Mouse (Mus musculus) yolk sac, embryonic 10.5 days (tissue): ENCODE measurements at regions not wholly inside any gene's neighbourhood (a gene's known extent, or its start where the extent isn't known, plus 50 kb on each side); places are given as distances from the start of the nearest gene placed in this dataset.

ENCODE experiments used
- DNase-seq: peaks from one replicate; pipeline ENCODE4 v3.0.0-alpha.2; 2017; ENCODE audit warnings: low spot score

DNA sequence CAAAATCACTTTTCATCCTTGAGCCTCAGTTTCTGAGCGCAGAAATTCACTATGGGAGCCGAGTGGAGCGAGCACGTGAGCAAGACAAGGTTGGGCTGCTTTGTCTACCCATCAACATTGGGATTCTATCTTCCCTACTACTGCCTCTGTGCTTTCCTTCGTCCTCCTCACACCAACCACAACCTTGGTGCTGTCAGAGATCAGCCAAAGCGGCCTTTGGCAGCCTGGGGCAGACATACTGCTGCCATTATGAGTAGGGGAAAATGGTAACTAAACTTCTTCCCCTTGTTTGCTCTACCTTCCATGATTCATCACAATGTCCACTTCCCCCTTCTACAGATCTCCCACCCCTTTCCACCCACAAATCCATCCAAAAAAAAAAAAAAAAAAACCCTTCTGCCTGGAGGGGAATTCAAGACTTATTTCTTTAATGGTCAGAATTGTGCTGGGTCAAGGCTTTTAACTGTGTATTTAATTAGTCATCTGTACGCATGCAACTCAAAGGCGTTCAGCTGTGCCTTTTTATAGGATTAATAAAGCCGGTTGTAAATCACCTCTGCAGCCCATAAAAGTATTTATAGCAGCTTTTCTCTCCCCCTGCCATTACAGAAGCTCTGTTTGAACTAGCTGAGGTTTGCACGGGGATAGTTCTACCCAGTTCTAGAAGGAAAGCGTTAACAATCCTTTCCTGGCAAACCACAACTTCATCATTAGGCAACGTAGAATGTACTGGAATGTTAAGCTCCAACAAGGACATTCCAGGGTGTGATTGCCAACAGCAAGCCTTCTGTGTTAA lies 340.4 kb downstream of the Pik3r1 start:
- no peak for DNase-seq

DNA sequence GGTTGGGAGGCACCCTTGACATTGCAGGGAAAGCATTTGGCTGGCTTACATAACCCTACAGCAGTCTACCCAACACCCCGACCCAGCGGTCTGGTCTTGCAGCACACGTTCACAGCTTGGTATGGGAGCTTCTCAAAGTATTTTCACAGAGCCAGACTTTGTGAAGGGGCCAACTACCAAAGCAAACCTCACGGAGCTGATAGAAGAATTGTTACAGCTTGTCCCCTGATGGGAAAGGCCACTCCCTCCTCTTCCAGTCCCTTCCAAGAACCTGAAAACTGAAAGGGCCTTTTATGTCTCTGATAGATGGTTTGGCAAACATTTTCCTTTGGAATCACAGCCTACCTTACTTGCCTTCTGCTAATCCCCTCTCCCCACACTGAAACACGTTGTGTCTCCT lies 341.6 kb downstream of the Pik3r1 start:
- no peak for DNase-seq

DNA sequence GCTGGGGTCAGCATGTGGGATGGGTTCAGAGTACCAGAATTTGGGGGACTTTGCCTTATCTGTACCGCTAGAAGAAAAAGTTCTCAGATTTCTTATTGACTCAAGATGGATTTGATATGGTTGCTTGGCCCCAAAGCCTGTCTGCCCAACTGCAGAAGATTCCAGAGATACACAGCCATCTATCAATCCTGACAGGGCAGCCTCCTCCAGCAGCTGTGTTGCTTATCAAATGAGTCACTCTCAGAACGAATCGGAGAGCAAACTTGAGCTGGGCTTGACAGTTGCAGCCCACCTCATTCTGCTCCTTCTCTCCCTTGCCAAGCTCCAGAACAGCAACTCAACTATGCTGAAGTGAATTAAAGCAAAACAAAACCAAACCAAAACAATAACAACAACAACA lies 345.9 kb downstream of the Pik3r1 start:
- no peak for DNase-seq

DNA sequence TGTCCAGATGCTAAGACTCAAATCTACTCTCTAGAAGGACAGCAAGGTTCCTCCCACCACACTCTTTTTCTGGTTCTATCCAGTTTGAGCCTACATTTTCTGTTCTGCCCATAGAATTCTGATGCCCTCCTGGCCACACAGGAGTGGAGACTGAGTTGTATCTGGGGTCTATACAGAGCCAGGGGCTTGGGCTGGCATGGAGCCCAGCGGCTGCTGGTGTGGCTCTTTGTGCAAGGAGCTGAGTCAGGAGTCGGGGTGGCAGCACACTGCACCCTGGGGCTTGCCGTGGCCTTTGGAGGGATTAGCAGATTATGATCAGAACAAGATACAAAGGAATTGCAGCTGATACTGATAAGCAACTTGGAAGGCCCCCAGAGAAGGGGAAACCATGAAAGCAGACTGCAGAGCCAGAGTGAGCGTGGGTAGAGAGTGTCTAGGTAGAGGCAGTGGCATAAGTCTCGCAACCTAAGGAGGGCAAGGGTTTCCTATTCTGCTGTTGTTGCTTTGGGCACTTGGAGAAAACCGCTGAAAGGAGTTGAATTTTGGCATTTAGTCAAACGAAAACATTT lies 348.5 kb downstream of the Pik3r1 start:
- DNase-seq, result no peak

DNA sequence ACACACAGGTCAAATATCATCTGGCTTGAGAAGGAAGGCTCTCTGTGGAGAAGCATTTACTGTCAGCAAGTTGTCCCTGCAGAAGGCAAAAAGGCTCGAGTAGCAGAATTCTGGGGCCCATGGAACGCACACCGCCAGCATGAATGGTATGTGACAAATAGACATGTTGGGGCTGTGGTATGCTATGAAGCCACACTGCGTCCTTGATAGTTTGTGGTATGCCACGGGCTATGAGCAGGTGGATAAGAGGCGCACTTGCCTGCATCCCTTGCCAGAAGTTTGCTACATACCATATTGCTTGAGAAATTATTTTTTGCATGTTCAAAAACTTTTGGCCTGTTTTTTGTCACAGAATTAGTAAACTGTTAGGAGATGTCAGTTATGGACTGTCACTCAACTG lies 349.7 kb downstream of the Pik3r1 start:
- DNase-seq, result no peak

DNA sequence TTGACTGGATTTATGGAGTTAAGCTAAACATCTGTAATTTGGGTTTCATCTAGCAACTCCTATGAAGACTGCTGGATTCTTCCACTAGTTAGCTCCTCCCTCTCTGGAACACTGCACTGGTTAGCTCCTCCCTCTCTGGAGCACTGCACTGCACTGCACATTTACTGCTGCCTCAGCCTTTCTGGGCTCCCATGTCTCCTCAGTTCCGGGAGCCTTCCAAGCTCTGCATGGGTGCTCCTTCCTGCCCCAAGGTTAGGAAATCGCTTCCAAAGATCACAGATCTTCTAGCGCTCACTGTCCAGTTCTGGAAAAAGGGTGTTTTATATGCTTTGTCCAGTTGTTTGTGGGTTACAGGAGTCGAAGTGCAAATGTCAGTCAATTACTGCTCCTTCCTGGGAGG lies 359.1 kb downstream of the Pik3r1 start:
- DNase-seq, result no peak

DNA sequence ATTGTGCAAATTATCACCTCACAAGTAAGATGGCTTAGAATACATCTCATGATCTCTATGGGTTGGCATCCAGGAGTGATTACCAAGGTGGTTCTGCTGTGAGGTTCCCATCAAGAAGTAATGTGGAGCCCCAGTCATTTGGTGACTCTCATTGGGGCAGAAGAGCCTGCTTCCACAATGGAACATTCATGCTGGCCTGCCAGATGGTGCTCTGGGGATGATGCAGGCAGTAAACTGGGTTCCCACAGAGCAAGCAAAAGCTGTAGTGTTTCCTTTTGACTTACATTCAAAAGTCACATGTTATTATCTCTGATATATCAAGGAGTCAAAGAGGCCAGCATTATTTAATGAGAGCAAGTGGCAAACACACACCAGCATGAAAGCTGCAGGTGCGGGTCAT lies 360.4 kb downstream of the Pik3r1 start:
- DNase-seq, result no peak

DNA sequence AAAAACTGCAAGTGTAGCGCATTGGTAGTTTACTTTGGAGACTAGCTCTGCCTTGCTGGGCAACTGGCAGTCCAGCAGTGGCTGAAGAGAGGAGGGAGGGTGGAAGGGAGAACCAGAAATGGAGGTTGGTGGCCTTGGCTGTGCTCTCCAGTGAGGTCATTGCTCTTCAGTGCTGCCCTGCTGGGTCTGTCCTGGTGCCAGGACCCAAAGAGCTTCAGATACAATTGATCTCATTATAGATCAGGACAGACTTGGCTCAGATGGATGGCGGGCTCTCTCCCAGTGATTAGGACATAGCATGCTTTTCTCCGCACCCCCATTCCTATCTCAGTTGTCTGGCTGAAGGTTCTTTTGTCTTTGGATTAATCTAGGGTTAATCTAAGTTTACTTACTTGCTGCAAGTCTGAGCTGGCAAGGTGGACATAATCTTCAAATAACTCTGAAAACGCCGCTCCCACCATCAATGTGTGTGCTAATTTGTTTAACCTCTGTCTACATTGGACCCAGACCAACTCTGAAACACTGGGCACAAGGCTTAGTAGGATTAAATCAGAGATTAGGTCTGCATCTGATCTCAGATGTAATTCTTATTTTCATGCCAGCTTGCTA lies 394.3 kb downstream of the Pik3r1 start:
- DNase-seq, result no peak

DNA sequence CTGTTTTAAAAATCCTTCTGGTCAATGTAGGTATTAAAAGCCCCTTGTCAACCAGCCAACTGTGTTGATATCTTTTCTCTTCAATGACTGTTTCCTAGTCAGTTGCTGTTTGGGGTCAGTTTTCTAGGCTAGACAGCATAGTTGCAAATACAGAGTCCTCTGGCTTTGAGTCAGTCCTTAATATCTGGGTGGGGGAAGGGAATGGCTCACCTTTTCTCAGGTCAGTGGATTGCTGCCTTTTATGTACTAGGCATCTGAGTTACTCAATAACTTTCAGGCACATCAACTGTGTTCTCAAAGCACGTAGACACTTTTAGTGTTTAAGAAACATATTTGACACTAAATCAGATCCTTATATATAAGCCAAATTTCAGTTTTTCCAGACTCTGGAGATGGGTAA lies 396.1 kb downstream of the Pik3r1 start:
- no peak for DNase-seq

DNA sequence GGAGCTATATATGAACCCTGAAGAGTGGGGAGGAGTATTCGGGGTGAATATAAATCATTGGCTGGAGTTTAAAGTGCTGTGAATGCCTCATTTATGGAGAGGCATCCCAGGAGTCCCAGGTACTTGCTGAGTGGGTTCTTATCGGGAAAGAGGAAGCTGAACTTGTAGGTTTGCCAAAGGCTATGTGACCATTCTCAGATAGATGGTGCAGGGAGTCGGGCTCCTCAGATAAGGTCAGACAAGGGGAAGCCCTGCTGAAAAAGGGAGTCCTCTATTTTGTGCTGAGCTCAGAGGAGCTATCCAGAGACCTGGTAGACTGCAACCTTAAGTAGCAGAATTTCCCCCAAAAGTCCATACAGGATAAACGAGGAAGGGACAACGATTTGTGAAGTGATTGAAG lies 399.8 kb downstream of the Pik3r1 start:
- no peak for DNase-seq

DNA sequence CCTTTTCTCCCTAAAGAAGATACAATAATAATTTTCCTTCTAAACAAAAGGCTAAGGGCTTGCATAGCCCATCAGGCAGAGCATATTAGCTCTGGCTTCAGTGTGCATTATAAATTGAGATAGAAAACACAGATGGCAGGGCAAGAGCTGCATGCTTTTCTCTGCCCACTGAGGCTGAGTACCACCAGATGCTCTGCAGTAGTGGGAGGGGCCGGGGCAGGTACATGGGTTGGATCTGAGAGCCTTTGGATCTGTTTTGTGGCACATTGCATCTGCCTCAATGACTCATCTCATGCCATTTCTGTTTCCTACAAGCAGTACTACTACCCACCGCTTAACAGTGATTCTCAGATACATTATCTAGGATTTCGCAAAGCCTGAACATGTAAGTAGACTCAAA lies 412.7 kb downstream of the Pik3r1 start:
- DNase-seq, result no peak

DNA sequence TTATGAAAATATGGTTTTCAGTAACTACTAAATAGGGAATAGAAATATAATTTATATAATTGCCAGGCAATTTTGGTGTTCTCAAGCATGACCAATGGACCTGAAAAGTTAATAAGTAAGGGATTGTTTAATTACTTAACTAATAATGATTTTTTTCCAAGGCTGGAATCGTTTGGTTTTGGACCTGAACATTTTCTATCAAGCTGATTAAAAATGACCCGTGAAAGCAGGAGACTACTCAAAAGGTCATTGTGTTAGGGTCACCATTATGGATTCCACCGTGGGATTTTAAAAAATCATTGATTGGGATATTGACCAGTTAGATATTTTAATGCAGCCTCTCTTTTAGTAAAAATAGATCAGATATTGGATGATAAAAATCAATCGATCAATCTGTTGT lies 416.9 kb downstream of the Pik3r1 start:
- no peak for DNase-seq

DNA sequence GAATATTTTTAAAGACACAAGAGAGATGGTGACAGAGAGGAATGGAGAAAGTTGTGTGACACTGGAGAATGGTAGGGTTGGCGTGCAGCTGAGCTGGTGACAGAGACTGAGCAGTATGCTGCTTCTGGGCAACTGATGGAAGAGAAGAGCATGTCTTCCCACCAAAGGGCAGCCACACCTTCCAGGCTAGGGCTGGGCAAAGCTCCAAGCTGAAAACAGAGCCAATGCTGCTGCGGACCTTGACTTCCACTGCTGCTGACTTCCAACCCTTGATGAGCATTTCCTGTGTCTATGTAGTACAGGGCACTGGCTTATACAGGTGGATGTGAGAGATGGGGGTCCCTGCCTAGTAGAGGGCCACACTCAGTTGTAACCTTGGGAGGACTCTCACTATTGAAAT lies 418.7 kb downstream of the Pik3r1 start:
- DNase-seq, result no peak

DNA sequence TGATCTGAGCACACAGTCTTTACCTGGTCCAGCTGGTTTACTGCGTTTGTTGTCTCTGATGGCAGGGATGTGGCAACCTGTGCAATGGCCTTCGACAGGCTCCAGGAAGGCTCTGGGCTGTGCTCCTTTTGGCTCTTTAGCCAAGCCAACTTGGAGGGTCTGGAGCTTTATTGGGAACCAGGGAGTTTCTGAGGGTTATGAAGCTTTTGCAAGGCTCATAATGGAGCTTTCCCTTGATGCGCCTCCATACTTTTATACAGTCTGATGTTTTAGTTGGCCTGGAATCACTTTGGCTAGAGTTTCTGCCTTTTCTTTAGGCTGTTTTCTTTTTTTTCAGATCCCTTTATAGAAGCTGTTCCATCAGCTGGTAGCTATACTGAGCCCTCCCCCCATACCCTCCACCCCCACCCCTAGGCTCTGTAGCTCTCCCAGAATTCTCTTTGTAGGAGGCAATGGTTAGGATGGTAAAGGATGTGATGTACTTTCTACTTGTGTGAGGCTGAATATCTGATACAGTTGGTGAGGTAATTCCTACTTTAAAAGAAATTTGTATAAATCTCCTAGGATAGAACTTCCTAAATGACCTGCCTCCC lies 429.6 kb downstream of the Pik3r1 start:
- DNase-seq, result no peak

DNA sequence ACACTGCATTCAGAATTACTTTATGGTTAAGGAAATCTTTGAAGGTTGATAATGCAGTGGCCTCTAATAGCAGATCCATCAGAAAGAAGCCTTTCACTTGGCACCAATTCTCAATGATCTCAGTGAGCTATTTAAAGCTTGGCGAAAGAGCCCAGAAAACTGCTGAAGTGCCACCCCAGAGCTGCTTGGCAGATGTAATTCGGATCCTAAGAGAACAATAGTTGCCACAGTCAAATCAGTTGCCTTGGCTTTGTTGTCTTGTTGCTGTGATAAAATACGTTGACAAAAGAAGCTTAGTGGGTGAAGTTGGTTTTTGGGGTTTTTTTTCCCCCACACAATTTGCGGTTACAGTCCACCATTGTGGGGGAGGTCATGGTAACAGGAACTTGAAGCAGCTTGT lies 449.4 kb downstream of the Pik3r1 start:
- DNase-seq, result no peak

DNA sequence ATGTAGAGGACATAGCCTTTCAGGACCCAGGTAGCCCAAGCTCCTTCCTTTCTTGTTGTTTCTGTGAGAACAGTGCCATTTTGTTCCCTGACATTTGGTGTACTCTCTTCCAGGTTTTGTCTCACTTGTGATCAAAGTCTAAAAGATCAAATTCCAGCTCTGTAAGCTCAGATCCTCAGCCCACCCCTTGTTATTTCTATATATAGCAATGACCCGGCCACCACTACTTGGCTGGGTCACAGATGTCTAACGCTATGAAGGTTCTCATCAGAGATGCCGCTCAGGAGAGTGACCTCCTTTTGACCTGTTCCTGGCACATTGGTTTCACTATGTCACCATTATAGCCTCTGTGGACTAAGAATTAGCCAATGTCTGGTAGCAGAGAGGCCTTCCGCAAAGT lies 451.7 kb downstream of the Pik3r1 start:
- DNase-seq, result no peak

DNA sequence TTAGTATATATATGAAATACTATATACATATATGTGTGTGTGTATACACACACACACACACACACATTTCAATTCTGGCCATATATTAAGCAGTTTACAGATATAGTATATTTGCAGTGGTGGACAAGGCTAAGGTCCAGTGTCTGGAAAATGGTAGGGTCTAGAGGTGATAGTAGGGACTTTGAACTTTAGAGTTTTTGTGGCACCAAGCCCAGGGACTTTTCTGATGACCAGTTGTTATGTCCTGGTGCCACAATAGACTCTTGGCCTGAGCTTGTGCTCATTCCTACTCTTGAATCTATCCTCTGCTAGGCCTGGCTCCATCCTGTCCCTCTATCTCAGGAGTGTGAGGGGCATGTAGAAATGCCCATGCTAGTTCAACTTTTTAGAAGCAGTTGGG lies 454.0 kb downstream of the Pik3r1 start:
- DNase-seq, result no peak

DNA sequence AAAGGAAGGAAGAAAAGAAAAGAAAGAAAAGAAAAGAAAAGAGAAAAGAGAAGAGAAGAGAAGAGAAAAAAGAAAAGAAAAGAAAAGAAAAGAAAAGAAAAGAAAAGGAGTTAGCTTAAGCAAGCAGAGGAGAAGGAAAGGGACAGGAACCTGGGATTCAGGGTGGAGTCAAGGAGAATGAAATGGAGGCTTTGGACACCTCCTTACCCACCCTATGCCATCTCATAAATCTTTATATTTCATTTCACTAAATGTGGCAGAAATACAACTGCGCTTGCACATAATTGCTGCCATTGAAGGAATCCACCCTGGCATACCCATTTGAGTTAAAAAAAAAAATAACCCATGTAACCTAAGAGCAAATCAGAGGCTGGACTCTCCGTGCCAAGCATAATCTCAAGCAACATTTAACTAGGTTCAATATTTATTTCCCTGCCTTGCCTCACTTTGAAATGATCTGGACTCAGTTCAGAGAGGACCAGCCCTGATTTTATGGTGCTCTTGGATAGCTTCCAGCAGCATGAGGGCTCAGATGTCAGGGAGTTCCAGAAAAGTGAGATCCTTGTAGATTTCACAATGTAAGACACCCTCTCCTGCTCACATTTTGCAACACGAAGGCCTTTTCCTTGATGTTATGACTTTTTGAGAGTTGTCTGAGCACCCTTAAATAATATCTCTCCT lies 456.2 kb downstream of the Pik3r1 start:
- no peak for DNase-seq

DNA sequence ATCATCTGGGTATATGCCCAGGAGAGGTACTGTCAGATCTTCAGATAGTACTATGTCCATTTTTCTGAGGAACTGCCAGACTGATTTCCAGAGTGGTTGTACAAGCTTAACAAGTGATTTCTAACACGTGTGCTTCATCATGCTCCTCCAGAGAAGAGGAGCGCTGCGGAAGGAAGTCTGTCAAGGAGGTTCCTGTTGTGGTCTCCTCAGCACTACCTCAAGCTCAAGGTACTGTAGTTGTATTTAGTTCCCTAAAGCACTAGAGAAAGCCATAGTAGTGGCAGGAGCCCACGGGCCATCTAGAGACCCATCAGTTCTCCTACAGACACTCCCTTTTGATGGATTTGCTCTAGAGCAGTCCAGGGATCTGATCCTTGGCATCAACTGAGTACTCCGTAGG lies 459.3 kb downstream of the Pik3r1 start:
- no peak for DNase-seq

DNA sequence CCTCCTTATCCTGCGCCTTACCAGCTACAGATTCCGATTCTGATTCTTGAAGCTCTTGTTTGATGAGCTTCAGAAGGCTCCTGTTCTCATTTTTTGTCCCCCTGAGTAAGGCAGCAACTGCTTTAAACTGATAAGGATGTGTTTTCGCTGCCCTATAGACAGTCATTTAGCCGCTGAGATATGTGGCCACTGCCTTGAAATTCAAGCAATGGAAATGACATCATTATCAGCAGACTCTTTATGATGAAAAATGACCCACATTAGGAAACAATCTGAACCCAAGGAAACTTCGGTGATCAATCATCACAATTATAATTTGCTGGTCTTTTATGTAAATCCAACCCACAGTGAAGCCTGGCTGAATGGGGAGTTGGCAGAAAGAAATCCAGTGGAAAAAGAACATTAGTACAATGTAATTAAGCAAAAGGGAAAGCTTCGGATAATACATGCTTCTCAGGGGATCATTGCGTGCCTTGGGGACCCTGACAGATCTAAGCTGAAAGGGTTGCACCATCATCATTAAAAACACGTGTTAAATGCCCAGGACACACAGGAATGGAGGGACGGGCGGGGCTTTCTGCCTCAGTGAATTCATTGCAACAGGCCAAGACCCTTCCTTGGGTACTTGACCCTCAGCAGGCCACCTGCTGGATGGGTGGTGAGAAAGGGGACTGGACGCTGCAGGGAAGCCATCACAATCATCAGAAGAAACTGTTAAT lies 462.2 kb downstream of the Pik3r1 start:
- DNase-seq, result no peak

DNA sequence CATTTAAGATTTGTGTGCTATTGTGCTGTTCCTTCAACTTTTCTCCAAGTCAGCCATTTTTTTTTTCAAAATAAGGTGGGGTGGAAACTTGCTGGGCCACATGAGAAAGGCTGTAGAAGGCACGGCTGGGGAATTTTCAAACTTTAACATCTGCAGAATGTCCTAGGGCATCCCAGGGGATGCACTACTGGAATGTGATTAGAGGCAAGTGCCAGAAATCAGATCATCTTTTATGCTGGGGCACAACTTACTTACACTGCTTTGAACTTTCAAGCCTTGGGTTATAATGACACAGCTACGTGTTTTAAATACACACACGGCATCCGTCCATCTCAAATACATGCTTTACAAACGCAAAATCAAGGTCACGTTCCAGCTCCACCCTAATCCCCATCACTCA lies 463.0 kb downstream of the Pik3r1 start:
- DNase-seq, result no peak

DNA sequence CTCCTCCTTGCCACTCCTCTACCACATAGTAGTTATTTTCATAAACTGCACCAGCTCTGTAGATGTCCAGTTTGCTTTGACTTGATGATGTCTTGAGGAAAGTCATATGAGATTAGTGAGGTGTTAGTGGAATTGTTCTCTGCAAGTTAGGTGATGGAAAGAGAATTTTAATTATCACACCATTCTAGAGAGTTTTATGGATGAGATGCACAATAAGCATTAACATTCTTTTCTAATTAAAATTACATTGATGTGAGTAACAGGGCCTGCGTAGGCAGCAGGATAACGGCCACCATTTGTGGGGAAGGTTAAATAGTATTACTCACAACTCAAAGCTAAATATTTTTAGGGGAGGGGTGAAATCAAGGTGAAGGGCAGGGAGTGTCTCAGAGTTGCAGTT lies 466.7 kb downstream of the Pik3r1 start:
- no peak for DNase-seq
